Mouse (Mus musculus): ENCODE measurements around the gene Celsr2.
A peak's percentile ranks its signal among the peaks of the same experiment; 100 is the strongest.

Gene Celsr2

DNA sequence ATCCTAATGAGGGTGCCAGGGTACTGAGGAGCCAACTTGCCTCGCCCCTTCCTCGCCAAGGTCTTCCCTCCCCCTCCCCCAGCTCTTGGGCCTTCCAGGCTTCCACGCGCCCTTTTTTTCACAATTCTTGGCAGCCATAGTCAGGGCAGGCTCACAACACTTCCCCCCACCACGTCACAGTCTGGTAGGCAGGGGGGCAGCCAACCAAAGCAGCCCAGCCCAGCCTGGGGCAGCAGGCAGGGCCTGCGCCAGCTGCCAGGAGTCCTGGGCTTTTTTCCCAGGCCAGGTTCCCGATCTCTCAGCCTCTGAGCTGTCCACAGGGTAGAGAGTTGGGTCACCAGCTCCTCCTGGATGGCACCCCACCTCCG is 3.6 kb downstream of the Celsr2 start:
- no peak for DNase-seq (ENCODE audit: low read depth, low spot score)

DNA sequence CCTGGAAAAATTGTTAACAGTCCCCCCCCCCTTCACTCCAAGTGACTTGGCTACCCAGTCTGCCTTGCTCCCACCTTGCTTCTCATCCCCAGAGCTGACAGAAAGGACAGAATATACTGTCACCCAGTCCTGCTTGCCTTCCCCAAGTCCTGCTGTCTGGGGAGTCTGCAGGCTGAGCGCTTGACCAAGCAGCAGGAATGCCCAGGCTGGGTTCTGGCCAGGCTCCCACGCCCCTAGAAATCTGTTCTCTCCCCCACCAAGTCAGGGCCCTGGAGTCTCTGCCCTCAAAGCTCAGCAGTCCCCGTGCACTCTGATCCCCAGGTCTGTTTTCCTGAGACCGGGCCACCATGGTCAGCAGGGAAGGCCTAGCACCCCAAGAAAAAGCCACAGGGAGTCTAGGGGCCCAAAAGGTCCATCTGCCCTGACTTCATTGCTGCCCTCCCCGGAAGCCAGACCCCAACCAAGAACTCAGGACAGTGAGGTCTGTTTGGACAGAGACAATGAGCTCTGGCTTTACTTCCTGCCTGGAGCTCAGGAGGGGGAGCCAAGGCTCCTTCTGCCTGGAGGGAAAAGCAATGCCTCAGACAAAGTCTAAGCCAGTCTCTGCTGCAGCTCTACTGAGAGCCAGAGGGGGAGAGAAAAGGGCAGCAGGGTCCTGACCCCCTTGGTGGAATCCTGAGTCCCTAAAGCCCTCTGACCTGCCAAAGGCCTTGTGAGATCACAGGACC is 4.2 kb downstream of the Celsr2 start:
- DNase-seq (ENCODE audit: low read depth, low spot score): no peak

DNA sequence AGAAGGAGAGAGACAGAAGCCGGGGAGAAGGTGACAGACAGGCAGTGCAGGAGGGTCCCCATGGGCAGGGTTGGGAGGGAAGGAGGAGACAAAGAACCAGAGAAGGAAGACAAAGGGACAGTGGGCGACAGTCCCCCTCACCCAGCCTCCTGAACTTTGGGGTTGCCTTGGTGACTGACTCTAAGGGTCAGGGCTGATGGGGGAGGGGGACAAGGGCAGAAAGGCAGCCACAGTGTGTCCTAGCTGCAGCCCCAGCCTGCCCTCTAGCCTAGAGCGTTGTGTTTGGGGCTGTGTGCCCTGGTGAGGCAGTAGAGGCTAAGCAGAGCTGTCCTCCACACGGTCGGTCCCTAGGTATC is 5.0 kb downstream of the Celsr2 start:
- no peak for DNase-seq (ENCODE audit: low read depth, low spot score)

DNA sequence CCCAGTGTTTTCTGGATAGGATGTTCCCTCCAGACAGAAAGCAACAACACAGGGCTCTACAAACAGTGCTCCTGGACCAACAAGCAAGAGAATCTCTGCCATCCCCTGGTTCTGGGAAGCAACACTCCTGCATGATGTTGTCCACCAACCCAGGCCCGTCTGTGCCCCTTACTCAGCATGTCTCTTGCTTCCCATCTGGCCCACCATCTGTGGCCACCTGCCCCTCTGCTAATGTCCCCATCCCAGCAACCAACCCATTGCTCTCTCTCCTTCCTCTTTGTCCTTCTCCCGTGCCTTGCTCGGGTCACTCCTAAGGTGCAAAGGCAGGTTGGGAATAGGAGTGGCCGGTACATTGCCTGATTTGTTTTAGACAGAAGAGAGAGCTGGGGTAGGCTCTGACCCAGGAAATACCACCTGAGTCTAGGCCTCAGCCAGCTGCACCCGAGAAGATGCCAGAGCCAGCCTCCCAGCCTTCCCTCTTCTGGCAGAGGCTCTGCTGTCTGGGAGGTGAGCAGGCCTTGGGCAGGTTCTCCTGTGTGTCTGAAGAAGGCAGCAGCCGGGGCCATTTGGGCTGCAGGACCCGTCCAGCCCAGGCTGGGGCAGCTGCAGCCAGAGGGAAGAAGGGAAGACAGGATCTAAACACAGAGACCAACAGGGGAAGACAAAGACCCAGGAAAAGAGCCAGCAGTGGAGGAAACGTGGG is 5.5 kb downstream of the Celsr2 start:
- no peak for DNase-seq (ENCODE audit: low read depth, low spot score)

DNA sequence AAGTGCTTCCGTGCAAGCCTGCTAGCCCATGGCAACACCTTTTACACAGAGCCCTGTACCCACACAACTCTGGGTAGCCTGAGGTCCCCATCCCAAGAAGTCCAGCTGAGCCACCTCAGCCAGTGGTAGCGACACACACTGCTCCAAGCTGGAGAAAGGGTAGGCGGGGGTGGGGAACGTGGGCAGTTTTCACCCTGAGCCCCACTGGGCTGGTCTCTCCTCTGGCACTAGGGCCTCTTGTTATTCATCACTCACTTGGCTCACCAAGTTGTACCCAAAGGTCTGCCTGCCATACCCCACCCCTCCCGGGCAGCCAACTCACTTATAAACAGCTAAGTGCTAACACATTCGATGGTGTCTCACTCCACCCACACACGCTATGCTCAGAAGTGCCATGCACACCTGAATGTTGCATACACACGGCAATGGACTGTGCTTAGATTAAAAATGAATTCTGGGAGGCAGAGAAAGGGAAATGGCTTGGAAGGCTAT is 6.8 kb downstream of the Celsr2 start:
- no peak for DNase-seq (ENCODE audit: low read depth, low spot score)

DNA sequence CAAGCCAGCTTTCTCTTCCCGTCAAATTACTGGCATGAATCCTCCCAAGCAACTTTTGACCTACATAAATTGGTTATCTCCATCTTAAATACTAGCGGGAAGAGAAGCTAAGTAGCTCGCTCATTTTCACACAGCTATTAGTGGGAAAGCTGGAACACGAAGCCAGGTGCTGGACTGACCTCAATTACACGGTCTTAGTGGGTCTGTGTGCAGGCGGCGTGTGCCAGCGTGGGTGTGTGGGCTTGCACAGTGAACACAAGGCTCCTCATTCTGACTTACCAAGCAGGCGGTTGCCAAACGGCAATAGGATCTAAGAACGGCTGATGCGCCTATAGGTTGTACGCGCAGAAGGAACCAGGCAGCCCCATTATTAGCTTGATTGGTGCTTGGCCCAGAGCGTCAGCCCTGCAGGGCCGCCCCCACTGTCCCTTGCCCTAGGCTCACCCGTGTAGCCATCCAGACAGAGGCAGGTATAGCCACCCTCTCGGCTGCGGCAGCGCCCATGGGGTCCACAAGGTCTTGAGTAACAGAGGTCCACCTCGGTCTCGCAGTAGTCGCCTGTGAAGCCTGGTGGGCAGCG is 9.0 kb downstream of the Celsr2 start:
- no peak for DNase-seq (ENCODE audit: low read depth, low spot score)

DNA sequence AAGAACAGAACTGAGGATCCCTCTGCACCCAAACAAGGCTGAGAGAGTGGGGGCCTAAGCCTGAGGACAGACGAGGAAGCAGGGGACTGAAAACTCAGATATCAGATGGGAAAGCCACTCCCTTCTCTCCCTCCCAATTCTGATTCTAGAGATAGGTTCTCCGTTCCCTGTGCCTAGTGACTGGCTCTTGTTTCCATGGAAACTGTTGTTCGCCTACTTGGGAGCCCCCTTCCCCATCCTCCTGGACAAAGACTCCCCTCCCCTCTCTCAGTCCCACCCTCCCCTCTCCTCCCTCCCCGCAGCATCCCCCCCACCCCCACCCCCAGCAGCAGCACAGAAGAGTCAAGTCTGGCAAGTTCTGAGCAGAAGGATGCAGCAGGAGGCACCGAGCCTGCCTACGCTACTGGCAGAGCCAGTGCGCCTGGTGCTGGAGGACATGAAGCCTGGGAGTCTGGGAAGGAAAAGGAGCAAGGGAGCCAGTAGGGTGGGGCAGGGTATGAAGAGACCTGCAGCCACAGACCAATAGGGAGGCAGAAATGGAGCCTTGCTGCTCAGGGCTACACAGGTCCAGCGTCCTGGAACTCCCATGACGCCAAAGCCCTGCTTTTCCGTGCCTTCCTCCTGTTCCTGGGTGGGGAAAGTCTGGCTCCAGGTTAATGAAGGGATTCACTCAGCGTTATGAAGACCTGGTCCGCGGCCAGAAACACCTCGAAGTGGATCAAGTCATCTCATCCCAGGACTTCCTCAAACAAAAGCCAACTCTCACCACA is 9.6 kb downstream of the Celsr2 start:
- DNase-seq (ENCODE audit: low read depth, low spot score): peak; percentile 38

DNA sequence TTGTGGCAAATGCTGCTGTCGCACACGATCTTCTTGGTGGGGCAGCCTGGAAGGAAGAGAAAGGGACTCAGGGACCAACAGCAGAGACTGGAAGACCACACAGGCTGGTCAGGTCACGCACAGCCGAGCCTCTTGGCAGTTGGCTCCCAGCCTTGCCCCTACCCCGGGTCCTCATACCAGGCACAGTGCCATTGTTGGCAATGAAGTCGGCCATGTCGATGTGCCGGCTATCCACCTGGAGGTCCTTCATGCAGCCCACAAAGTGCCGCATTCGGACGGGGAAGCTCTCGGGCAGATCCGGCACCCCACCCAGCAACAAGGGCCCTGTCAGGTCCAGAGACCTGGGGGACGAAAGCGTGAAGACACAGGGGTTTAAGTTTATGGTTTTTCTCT is 12.8 kb downstream of the Celsr2 start:
- DNase-seq (ENCODE audit: low read depth, low spot score): no peak

DNA sequence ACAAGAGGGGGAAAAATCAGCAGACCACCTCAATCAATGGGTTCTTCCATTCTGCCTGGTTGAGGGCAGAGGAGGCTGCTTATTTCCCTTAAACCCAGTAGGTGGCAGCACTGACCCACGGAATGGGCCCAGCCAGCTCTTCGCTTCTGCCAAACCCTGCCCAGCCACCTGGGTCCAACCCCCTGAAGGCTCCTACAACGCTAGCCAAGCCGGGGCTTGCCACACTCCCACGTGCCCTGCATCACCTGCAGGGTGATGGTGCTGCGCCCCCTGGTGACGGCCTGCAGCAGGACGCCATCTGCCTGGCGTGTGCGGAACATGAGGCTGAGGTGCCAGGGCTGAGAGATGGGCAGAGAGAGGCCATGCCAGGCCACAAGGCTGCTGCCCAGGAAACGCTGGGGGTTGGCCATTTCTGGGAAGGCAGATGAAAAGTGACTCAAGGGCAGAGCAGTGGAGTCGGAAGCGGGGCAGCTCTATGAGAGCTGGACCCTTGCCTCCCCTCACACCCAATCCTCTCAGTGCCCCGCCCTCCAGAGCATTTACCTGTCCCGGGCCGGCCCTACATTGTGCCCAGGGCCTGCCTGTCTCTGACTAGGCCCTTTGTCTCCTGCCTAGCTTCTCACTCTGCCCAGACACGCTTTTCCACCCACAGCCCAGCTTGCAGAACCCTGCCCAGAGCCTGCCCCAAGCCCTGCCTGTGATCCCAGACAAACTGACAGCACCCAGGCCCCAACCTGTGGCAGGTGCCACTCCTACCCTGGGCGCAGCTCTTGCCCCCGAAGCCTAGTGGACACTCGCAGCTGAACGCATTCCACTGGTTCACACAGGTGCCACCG is 13.4 kb downstream of the Celsr2 start:
- peak; percentile 92 for DNase-seq (ENCODE audit: low read depth, low spot score)

DNA sequence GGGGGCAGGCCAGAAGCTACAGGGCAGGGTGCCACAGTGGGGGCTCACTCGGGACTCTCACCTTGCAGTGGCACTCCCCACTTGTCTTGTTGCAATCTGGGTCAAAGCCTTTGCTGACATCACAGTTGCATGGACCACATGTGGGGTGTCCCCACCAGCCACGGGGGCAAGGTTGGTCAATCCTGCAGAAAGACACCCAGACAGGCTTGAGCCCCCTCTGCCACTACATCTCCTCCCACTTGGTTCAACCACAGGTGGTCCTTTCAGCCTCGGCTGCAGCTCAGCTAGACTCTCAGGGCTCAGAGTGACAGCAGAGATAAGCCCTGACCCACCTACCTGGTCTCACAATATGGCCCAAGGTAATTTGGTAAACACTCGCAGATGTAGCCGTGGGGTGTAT is 14.9 kb downstream of the Celsr2 start:
- DNase-seq (ENCODE audit: low read depth, low spot score): no peak

DNA sequence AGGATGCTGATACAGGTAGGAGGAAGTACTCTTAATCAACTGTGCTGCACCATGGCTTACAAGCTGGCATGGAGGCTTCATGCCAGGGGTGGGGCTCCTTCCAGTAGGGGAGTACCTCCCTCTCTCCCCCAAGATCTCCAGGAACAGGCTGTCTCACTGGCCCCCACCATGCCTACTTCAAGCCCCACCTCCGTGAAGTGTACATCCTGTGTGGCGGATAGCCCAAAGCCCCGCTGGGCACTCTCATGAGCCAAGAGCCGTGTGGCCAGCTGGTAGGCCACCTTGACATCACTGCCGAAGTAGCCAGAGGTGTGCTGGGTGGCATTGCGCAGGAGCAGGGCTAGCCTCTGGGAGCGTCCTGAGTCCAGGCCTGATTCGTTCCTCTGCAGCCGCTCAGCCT is 17.1 kb downstream of the Celsr2 start:
- DNase-seq (ENCODE audit: low read depth, low spot score): no peak

DNA sequence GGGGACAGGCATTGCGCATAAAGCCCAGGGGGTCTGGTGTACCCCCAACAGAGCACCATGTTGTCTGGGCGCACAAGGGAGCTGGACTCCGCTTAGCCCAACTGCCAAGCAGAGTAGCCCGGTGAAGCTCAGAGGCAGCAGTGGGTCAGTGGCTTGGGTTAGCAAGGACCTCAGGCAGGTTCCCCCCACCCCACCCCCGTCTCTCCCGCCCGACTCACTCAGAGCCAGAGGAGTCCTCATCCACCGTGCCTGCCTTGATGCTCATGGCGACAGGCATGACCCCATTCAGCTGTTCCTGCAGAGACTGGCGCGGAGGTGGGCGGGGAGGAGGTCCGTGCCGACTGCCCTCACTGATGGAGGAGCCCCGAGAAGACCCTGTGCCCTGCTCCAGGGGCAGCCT is 22.6 kb downstream of the Celsr2 start:
- DNase-seq (ENCODE audit: low read depth, low spot score): no peak

DNA sequence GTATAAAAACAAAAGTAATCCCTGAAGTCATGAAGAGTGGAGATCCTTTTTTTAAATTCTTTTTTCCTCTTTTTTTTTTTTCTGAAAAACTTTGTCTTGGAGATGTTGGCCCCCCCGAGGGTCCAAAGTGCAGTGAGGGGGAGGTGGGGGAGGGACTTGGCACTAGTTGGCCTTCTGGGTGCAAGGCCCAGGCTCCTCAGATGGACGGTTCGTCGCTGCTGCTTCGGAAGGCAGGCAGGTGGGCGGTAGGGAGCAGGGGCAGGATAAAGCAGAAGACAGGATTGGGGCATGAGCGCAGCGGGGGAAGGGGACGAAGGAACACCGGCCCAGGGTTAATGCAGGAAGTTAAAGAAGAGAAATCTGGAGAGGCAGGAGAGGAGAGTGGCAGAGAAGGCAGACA is 23.1 kb downstream of the Celsr2 start:
- DNase-seq (ENCODE audit: low read depth, low spot score): no peak

DNA sequence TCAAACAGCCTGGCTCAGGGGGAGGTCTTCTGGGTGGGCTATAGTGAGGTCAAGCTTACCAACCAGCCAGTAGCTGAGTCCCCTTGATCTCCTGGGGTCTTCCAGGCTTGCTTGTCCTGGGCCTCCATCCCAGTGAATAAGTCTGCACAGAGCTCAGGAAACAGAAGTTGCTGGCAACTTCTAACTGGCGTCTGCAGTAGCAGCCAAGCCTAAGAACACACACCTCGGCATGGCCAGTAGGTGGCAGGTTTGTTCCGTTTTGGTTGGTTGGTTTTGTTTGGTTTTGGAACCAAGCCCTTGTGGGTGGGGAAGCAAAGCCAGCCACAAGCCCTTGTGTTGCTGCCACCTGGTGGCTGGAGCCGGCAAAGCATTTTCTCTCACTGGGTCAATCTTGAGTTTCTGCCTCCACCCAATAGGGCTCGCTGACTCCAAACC is 26.2 kb downstream of the Celsr2 start:
- DNase-seq (ENCODE audit: low read depth, low spot score): peak; percentile 97

DNA sequence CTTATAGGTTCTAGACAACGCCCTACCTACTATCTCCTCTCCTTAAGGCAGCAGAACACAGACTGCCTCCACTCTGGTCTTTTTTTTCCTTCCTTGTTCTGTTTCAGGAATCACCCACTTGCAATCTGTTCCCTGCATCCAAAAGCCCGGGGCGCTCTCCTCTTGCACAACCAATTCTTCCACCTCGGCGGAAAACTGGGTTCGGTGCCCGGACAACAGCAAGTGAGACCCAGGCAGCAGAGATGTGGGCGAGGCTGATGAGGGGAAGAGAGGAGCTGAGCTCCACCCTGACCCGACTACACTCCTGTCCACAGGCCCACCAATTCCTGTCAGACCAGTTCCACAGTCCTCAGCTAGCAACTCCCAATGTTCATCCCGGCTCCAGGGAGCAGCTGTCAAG is 29.2 kb downstream of the Celsr2 start:
- DNase-seq (ENCODE audit: low read depth, low spot score): no peak

DNA sequence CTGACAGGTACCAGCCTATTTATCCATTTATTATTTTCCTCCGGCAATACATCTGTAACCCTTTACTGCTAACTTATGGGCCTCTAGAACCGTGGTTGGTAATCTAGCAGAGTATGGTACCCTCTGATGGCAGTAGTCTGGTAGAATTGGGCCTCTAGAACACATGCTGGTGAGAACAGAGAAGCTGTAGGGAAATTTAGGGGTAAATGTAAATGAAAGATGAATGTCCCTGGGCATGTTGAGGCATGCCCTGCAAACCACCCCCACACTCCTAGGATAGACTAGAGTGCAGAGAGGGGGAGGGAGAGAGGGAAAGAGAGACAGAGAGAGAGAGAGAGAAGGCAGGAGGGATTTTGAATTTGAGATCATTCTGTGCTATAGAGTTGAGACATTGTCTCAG is 30.9 kb downstream of the Celsr2 start:
- DNase-seq (ENCODE audit: low read depth, low spot score): peak; percentile 49

DNA sequence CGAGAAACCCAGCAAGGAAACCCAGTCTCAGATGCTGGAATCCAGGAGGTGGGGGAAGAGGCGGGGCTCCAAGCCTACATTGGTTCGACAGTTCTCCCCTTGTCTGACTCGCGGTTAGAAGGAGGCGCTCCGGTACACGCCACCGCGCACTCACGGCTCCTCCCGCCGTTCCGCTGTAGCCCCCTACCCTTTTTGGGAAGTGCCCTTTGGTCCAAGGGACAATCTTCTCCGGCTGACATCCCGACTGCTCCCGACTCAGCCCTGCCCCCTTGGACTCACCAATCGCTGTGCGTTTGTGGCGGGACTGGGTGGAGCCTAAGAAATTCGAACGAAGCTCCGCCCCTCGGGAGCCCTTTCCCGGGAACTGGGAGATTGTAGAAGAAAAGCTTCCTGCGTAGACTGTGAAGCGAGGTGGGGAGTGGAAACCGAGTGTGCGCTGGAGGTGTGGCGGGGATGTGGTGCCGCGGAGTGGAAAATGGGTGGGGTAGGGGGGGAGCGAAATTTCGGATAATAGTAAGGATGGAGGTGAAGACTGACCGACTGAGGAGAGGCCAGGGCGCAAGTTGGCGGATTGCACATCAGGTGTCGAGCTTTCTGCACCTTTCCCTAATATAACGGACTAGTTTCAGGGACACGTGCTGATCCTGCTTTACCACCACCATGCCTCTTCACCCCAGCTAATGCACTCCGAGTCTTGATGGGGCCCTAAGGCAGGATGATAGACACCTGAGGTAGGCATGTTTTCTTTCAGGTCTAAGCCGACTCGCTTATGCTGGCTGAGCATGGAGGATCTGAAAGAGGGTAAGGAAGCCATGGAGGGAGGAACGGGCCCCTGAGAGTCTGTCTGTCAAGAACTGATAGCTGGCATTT is 31.6 kb downstream of the Celsr2 start, which contains the start of gene Psrc1:
Psrc1 (plus strand) TSS at position 355 of the 870 bp plus-strand sequence.
- peak; percentile 90 for DNase-seq (ENCODE audit: low read depth, low spot score)

DNA sequence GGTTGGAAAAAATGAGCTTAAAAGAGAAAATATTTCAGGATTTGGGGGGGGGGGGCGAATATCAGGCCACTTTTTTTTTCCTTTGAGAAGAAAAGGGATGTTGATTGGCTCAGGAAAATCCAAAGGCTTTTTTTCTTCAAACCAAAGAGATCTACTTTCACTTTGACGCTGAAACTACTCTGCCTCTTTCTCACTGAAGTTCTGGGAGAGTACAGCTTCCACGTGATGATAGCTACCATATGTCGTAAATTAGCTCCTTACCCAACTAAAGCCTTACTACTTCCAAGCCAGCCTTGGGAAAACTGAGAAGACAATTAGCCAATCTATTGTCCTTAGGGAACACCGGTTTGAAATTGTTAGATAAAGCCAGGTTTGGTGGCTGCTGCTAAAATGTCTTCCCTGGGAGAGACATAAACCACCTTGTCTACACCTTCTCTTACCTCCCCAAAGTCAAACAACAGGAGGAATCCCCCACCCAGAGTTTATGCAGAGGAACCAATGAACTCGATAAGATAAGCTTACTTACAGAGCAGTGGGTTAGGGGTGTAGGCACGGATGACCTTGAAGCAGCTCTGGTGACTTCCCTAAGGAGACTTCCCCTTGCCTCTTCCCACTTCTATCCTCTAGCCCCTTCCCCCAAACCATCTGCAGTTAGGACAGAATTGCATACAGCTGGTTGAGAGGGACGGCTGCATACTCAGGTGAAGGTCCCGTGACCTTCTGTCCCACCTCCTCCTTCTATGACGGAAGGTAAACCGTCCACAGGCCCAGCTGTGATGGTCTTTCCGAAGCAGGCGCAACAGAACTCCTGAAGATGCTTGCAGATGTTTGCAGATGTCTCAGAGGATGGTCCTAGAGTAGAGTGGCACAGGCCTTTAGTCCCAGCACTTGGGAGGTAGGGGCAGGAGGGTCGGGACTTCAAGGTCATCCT is 33.1 kb downstream of the Celsr2 start:
- DNase-seq (ENCODE audit: low read depth, low spot score): no peak

DNA sequence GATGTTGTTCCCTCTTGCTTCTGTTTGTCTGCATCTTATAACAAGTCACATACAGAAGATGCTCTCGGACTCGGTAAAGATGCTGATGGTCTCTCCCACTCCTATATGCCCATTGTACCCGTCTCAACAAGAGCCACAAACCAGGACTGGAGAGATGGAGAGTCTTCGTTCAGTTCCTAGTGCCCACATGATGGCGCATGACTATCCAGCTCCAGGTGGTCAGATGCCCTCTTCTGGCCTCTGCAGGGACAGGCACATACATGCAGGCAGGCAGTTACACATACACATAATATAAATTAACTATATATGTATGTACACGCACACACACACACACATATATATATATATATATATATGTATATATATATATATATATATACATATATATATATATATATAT is 34.7 kb downstream of the Celsr2 start:
- peak; percentile 56 for DNase-seq (ENCODE audit: low read depth, low spot score)

All from ES-CJ7 (cell line).